Mouse (Mus musculus): Measurements from ENCODE around the gene Tacc2.

The Tacc2 gene

GRCm38 (mm10) chr7:130606958-130607357, 29.7 kb downstream of the Tacc2 start:
- no peak for DNase-seq (ENCODE audit: extremely low read depth, low read depth)

- no peak for DNase-seq (ENCODE audit: extremely low read depth, low read depth)
These were observed 36.7 kb downstream of the Tacc2 start for GRCm38 (mm10) chr7:130613973-130614372.

- no peak for DNase-seq (ENCODE audit: extremely low read depth, low read depth)
These were observed 40.4 kb downstream of the Tacc2 start for GRCm38 (mm10) chr7:130617591-130617990.

- DNase-seq (ENCODE audit: extremely low read depth, low read depth) = no peak
These were observed 43.8 kb downstream of the Tacc2 start for GRCm38 (mm10) chr7:130621068-130621467.

GRCm38 (mm10) chr7:130621953-130622352, 44.7 kb downstream of the Tacc2 start:
- DNase-seq (ENCODE audit: extremely low read depth, low read depth) = no peak

- no peak for DNase-seq (ENCODE audit: extremely low read depth, low read depth)
These were observed 45.1 kb downstream of the Tacc2 start for GRCm38 (mm10) chr7:130622359-130622758.

GRCm38 (mm10) chr7:130624299-130624698, 47.1 kb downstream of the Tacc2 start:
- DNase-seq (ENCODE audit: extremely low read depth, low read depth) = no peak

- no peak for DNase-seq (ENCODE audit: extremely low read depth, low read depth)
These were observed 48.1 kb downstream of the Tacc2 start for GRCm38 (mm10) chr7:130625361-130625760.

- no peak for DNase-seq (ENCODE audit: extremely low read depth, low read depth)
These were observed 51.4 kb downstream of the Tacc2 start for GRCm38 (mm10) chr7:130628601-130629000.

GRCm38 (mm10) chr7:130629999-130630398, 52.8 kb downstream of the Tacc2 start:
- DNase-seq (ENCODE audit: extremely low read depth, low read depth) = no peak

- DNase-seq (ENCODE audit: extremely low read depth, low read depth) = no peak
These were observed 53.7 kb downstream of the Tacc2 start for GRCm38 (mm10) chr7:130630956-130631355.

- peak; percentile 43 for DNase-seq (ENCODE audit: extremely low read depth, low read depth)
These were observed 54.5 kb downstream of the Tacc2 start for GRCm38 (mm10) chr7:130631553-130632378.

GRCm38 (mm10) chr7:130632379-130632732, 55.1 kb downstream of the Tacc2 start:
- DNase-seq (ENCODE audit: extremely low read depth, low read depth) = no peak

- no peak for DNase-seq (ENCODE audit: extremely low read depth, low read depth)
These were observed 57.1 kb downstream of the Tacc2 start for GRCm38 (mm10) chr7:130634259-130634871.

- DNase-seq (ENCODE audit: extremely low read depth, low read depth) = no peak
These were observed 58.0 kb downstream of the Tacc2 start for GRCm38 (mm10) chr7:130635212-130635611.

- no peak for DNase-seq (ENCODE audit: extremely low read depth, low read depth)
These were observed 59.0 kb downstream of the Tacc2 start for GRCm38 (mm10) chr7:130636274-130636673.

- DNase-seq (ENCODE audit: extremely low read depth, low read depth) = no peak
These were observed 59.7 kb downstream of the Tacc2 start for GRCm38 (mm10) chr7:130636902-130637301.

GRCm38 (mm10) chr7:130637811-130638210, 60.6 kb downstream of the Tacc2 start:
- DNase-seq (ENCODE audit: extremely low read depth, low read depth) = no peak

- DNase-seq (ENCODE audit: extremely low read depth, low read depth) = no peak
These were observed 63.4 kb downstream of the Tacc2 start for GRCm38 (mm10) chr7:130640681-130641080.

GRCm38 (mm10) chr7:130645332-130645993, 68.2 kb downstream of the Tacc2 start:
- DNase-seq (ENCODE audit: extremely low read depth, low read depth) = peak; percentile 41

GRCm38 (mm10) chr7:130645994-130646761, 68.9 kb downstream of the Tacc2 start:
- DNase-seq (ENCODE audit: extremely low read depth, low read depth) = peak; percentile 35

GRCm38 (mm10) chr7:130646762-130647139, 69.5 kb downstream of the Tacc2 start:
- peak; percentile 47 for DNase-seq (ENCODE audit: extremely low read depth, low read depth)

Measured in MEL-GATA-1-ER (cell line).